Mouse (Mus musculus): Measurements from ENCODE around the gene Ppara. TPM values are rescaled to one million over a fixed set of nuclear protein-coding genes. Genes with fewer than 3 reads are reported as not detected.

Ppara gene
- total and polyA plus RNA-seq, 3 experiments = 0.27 to 0.78 TPM; not detected in 1

DNA sequence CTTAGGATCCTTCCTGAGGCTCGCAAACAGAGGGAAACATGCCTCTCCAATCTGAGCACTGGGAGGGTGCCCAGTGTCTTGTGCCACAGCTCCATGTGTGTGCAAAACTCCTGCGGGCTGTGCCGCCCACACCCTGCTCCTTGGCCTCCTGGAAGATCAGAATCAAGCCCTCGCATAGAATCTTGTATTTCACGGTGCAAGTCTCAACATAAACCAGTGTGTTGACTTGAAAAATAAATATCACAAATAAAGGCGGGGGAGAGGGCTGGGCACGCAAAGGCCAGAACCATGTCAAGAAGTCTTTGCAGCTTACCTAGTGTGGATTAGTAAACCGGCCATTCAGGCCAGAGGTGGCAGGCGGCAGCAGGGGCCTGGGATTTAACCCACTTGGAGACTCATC is 5.5 kb upstream of the Ppara start:
- TF ChIP-seq TBP (IDR thresholded peaks at IDR 0.05; ENCODE audit: low read depth, low read length) (no peak), GATA1 (IDR thresholded peaks at IDR 0.05; ENCODE audit: low read depth, low read length) (no peak), NELFE (IDR thresholded peaks at IDR 0.05; ENCODE audit: low read depth, low read length) (no peak), RAD21 (IDR thresholded peaks at IDR 0.05; ENCODE audit: low read depth, low read length) (no peak), EP300 (IDR thresholded peaks at IDR 0.05; ENCODE audit: low read depth in 1 of 2, low read length in 2 of 2) (no peak), CTCF (IDR thresholded peaks at IDR 0.05 in 2 of 3, conservative IDR thresholded peaks at IDR 0.05 in 1 of 3; ENCODE audit: control insufficient read depth in 1 of 3, insufficient read depth in 1 of 3, low read depth in 2 of 3, low read length in 3 of 3, poor library complexity in 1 of 3, severe bottlenecking in 1 of 3) (no peak), SIN3A (IDR thresholded peaks at IDR 0.05; ENCODE audit: low read length) (no peak), POLR2AphosphoS2 (IDR thresholded peaks at IDR 0.05; ENCODE audit: low read length) (no peak), HCFC1 (IDR thresholded peaks at IDR 0.05; ENCODE audit: low read depth, low read length) (no peak), ZC3H11A (IDR thresholded peaks at IDR 0.05; ENCODE audit: low read depth, low read length) (no peak), ZKSCAN1 (IDR thresholded peaks at IDR 0.05; ENCODE audit: low read depth, low read length) (no peak), CHD2 (IDR thresholded peaks at IDR 0.05; ENCODE audit: low read length) (no peak), POLR2A (IDR thresholded peaks at IDR 0.05; ENCODE audit: control insufficient read depth in 1 of 2, insufficient read depth in 1 of 2, low read depth in 1 of 2, low read length in 2 of 2, poor library complexity in 1 of 2) (no peak), TAL1 (IDR thresholded peaks at IDR 0.05; ENCODE audit: low read length) (no peak), USF2 (IDR thresholded peaks at IDR 0.05; ENCODE audit: borderline replicate concordance in 1 of 2, insufficient read depth in 1 of 2, low read depth in 1 of 2, low read length in 2 of 2) (no peak)
- H3K9ac ChIP-seq (ENCODE audit: control insufficient read depth, low read depth, low read length, poor library complexity, severe bottlenecking) = no peak overlapping the region
- peaks cover 0 to 2% of the 10 kb centered on the region in 2 experiments; a peak in 1 of 4 replicates for H3K4me1 ChIP-seq (ENCODE audit: control insufficient read depth in 1 of 2, insufficient read depth in 2 of 2, low read length in 2 of 2)
- H3K27me3 ChIP-seq (ENCODE audit: control insufficient read depth in 1 of 2, insufficient read depth in 2 of 2, low read length in 2 of 2) = peaks cover 0 to under 1% of the 10 kb centered on the region in 2 experiments; a peak in 1 of 4 replicates
- no peaks in the 10 kb centered on the region for H3K79me2 ChIP-seq (ENCODE audit: control insufficient read depth, insufficient read depth, low read length, poor library complexity)
- no peaks in the 10 kb centered on the region for H3K36me3 ChIP-seq (ENCODE audit: control insufficient read depth in 1 of 2, insufficient read depth in 2 of 2, low read length in 2 of 2)
- H3K27ac ChIP-seq (ENCODE audit: control insufficient read depth, low read depth, low read length) = no peak overlapping the region
- H3K9me3 ChIP-seq (replicated peaks; ENCODE audit: insufficient read depth, low read length) = no peaks in the 10 kb centered on the region
- no peak overlapping the region for H3K4me3 ChIP-seq (ENCODE audit: control insufficient read depth in 1 of 2, insufficient read depth in 1 of 2, low read depth in 2 of 2, low read length in 2 of 2)
- DNase-seq (ENCODE audit: low read depth, low spot score) = no peak

DNA sequence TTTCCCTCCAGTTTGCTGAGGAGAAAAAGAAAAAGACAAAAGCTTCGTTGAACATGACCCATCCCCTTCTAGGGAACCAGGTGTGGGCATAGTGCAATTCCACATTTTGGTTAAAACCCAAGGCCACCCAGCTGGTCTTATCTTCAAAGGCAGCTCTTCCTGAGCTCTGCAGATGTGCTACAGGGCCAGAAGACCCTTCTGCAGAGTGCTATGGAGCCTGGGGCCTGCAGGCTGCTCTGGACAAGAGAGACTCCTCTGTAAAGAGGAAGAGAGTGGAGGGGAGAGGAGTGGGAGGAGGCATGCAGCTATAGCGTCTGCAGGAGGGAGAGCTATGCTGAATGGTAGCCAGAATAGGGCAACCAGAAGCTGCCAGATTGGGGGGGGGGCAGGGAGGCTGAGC is 4.8 kb upstream of the Ppara start:
- peak; percentile 52 for DNase-seq (ENCODE audit: low read depth, low spot score)
- Histone ChIP-seq H3K4me3 (ENCODE audit: control insufficient read depth in 1 of 2, insufficient read depth in 1 of 2, low read depth in 2 of 2, low read length in 2 of 2) (no peak overlapping the region), H3K27ac (ENCODE audit: control insufficient read depth, low read depth, low read length) (no peak overlapping the region), H3K9ac (ENCODE audit: control insufficient read depth, low read depth, low read length, poor library complexity, severe bottlenecking) (no peak overlapping the region), H3K27me3 (ENCODE audit: control insufficient read depth in 1 of 2, insufficient read depth in 2 of 2, low read length in 2 of 2) (peaks cover 0 to 1% of the 10 kb centered on the region in 2 experiments; a peak in 1 of 4 replicates), H3K79me2 (ENCODE audit: control insufficient read depth, insufficient read depth, low read length, poor library complexity) (no peaks in the 10 kb centered on the region), H3K9me3 (replicated peaks; ENCODE audit: insufficient read depth, low read length) (no peaks in the 10 kb centered on the region), H3K36me3 (ENCODE audit: control insufficient read depth in 1 of 2, insufficient read depth in 2 of 2, low read length in 2 of 2) (no peaks in the 10 kb centered on the region), H3K4me1 (ENCODE audit: control insufficient read depth in 1 of 2, insufficient read depth in 2 of 2, low read length in 2 of 2) (peaks cover 0 to 2% of the 10 kb centered on the region in 2 experiments; a peak in 1 of 4 replicates)
- TF ChIP-seq ZC3H11A (IDR thresholded peaks at IDR 0.05; ENCODE audit: low read depth, low read length) (no peak), KAT2A (conservative IDR thresholded peaks at IDR 0.05; ENCODE audit: low read depth, low read length) (no peak), EP300 (IDR thresholded peaks at IDR 0.05; ENCODE audit: low read depth in 1 of 2, low read length in 2 of 2) (peak in 1 of 2 experiments; percentile 36; a peak in 1 of 4 replicates), TAL1 (IDR thresholded peaks at IDR 0.05; ENCODE audit: low read length) (peak; percentile 68), TCF12 (IDR thresholded peaks at IDR 0.05; ENCODE audit: low read depth, low read length) (peak; percentile 69), ETS1 (IDR thresholded peaks at IDR 0.05; ENCODE audit: low read depth, low read length) (0 out of 2 replicates have a peak, but pooled peaks have one; percentile 34), UBTF (IDR thresholded peaks at IDR 0.05; ENCODE audit: borderline replicate concordance, insufficient read depth, low read depth, low read length) (no peak), CTCF (IDR thresholded peaks at IDR 0.05 in 2 of 3, conservative IDR thresholded peaks at IDR 0.05 in 1 of 3; ENCODE audit: control insufficient read depth in 1 of 3, insufficient read depth in 1 of 3, low read depth in 2 of 3, low read length in 3 of 3, poor library complexity in 1 of 3, severe bottlenecking in 1 of 3) (no peak)

All from MEL (cell line).